Mouse (Mus musculus): ENCODE measurements at regions not wholly inside any gene's neighbourhood (a gene's known extent, or its start where the extent isn't known, plus 50 kb on each side); places are given as distances from the start of the nearest gene placed in this dataset.

DNA sequence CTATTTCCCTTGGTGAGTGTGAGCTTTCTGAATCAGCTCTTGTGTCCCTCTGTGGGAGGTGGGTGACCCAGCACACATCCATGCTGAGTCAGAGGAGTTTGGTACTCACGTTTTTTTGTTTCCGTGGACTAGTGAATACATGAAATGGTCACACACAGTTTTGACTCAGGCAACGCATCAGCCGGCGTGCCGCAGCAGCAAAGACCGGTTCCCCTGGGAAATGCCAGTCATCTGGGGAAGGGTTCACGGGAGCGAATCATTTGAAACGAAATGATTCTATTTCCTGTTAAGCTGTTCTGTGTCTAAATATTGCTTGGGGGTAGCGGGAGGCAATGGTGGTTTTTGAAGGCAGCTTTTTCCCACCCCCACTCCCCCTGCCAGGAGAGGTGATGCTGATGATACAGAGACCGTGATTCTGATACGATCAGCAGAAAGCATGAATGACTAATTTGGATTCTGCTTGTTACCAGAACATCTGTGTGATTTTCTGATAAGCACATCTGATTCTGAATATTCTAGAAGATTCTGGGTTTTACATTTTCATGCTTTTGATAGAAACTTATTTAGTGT lies 223.5 kb downstream of the Klf5 start:
- no peak for DNase-seq (ENCODE audit: low read depth, low spot score)

GRCm38 (mm10) chr14:99535781-99536180 lies 237.3 kb downstream of the Klf5 start:
- no peak for DNase-seq (ENCODE audit: low read depth, low spot score)

DNA sequence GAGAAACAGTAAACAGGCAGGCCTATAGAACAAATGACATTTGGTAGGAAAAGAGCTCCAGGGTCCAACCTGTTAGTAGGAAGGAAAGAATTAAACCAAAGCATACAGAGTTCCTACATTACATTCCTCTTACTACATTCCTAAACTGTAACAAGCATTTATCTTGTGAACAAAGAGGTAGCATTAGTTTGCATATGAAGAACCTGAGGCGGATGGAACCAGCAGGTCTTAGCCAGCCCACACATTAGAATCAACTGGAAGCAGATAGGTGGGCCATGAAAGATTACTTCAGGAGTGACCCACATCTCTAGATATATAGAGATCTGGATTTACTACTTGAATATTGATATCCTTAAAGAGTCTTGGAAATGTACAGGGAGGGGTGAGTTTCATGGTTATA lies 238.8 kb downstream of the Klf5 start:
- peak; percentile 70 for DNase-seq (ENCODE audit: low read depth, low spot score)

GRCm38 (mm10) chr14:99541716-99542115 lies 243.2 kb downstream of the Klf5 start:
- DNase-seq (ENCODE audit: low read depth, low spot score): no peak

DNA sequence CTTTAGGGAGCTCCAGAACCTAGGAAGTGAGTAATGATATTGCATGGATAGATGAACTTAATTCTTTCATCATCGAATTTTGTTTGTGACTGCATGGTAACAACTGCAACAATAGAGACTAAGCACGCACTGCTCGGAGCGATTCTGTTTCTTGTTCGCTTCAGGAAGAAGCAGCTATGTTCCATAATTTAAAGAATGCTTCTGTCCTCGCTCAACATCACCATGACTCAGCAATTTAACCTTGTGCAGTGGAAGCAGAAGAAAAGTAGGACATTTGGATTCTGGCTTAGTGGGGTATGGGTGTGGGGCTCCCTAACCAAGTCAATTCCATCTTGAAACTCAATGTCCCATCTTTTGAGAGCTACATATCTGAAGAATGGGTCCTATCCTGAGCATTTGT lies 249.4 kb downstream of the Klf5 start:
- DNase-seq (ENCODE audit: low read depth, low spot score): no peak

DNA sequence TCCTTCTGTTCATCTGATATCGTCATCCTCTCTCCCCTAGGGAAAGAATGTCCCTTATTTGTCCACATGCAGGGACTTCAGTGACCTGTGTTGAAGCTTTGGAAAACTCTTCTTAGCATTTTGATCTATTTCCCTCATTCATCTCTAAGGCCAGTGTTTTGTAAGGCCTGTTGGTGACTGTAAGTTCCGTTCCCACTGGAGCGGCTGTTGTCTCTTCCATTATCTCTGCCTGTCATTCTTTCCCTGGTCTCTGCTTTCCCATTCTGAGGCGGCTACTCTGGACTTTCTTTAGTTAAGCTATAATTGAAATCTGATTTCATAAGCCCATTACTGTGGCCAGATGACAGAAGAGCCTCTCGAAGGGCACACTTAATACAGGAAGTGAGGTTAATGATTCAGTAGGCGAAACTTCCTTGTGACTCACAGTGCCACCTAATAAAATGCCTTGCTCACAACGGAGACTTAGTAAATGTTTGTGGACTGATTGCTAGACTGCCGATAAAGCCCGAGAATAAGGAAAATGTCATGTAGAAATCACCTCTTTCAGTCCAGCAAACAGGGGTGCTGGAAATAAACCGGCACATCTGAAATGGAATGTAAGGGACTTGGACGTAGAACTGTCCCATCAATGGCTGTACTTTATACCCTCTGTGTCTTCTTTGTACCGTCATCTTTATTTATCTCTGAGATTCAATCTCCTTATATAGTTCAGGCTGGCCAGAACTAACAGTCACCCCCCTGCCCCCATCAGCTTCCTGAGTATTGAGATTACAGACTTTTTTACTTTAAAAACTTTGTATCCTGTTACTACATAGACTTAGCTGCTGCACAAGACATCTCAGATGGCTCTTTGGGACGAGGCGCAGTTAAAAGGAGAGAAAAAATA lies 250.1 kb downstream of the Klf5 start:
- no peak for DNase-seq (ENCODE audit: low read depth, low spot score)

GRCm38 (mm10) chr14:99564024-99564423 lies 265.5 kb downstream of the Klf5 start:
- DNase-seq (ENCODE audit: low read depth, low spot score): no peak

DNA sequence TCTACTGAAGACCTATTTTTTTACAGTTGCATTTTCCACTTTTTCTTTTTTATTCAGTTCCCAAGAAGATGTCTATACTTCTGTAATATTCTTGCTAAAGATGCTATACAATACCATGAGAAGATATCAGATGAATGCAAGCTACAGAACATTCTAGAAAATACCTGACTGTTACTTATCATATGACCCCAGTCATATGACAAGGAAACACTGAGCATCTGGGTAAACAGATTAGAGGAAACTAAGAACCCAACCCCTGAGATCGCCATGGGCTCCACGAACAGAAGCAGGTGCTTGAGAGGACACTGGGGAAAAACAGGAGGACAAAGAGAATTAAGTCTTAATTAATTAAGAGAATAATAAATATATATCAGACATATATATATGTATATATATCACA lies 275.7 kb downstream of the Klf5 start:
- DNase-seq (ENCODE audit: low read depth, low spot score): no peak

DNA sequence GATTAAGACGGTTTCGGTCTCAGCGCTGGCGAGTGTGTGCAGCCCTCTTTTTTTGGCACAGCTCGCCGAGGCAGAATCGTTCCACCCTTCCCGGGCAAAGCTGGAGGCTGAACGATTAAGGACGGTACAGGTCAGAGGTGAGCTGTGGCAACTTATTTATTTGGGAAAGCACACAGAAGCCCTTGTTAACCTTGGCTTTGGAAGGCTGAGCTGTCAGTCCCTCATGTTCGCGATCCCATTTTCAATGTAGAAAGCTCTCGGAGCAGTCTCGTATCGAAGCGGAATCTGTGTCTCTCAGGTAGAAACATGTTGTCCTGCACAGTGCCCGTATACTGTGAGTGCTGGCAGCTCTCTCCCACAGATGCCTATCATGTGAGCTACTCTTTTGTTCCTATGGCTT lies 280.2 kb downstream of the Klf5 start:
- DNase-seq (ENCODE audit: low read depth, low spot score): no peak

DNA sequence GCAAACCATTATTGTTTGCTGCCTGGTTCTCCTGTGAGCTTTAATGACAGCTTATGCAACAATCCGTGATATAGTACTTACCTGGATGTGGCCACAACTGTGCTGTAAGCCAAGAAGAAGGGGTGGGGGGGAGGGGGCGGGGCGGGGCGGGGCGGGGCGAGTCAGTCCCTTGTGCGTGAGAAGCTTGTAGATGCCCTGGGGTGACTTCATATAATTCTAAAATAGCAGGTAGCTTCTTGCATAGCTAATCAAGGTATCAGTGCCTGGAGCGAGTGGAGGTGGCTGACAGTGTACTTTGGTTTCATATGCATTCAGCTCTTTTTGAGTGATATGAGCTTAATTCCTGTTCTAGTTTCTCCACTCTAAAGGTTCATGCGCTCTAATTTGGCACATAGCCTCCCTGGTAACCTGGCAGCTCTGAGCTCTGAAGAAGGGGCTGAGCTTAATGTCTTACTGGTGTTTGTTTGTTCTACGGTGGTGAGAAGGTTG lies 280.8 kb downstream of the Klf5 start:
- DNase-seq (ENCODE audit: low read depth, low spot score): no peak

DNA sequence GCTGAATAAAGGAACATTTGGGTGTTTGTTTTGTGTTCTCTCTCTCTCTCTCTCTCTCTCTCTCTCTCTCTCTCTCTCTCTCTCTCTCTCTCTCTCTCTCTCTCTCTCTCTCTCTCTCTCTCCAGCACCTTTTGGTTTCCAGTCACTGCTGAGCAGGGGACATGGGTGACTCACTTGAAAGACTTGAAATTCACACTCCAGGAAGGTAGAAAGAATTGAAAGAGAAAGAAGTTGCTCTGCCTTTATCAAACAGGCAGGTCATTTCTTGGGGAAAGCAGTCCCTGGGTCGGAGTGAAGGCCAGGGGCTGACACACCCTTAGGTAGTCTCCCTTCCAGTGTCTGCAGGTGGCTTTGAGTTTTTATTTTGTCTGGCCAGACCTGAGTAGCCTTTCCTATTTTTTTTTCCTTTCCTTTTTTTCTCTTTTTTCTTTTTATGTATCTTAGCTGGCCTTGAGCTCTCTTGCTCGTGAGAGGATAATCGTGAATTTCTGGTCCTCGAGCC lies 281.3 kb downstream of the Klf5 start:
- no peak for DNase-seq (ENCODE audit: low read depth, low spot score)

DNA sequence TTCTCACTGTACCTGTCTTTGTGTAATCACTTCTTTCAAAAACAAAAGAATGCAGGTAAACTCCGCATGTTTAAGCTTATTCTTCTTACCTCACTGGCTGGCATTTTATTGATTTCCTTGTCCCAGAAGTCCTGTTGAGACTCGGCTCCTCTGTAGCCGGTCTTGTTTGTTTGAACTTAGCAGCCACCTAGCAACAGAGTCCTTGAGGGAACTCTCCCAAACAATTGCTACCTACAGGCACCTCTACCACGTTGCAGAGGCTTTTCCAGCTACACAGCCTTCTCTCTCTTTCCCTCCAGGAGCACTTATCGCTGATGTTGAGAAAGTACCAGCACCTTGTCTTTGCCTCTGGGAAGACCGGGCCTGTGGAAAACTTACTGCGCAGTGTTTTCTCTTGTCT lies 285.7 kb downstream of the Klf5 start:
- DNase-seq (ENCODE audit: low read depth, low spot score): no peak

DNA sequence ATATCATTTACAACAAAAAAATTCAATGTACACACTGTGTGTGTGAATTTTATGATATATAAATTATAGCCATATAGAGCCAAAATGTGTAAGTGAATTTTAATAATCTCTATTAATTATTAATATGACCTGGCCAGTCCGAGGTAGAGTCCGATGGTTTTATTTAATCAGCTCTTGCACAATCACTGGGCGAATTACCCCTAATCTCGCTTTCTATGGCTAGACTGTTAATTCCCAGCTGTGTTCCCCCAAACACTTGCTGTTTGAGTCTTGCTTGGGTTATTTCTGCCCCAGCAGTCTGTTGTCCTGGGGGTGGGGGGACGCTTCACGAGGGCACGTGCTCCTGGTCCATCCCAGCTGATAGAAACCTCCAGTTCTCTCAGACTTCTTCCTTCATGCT lies 287.5 kb downstream of the Klf5 start:
- no peak for DNase-seq (ENCODE audit: low read depth, low spot score)

- no peak for DNase-seq (ENCODE audit: low read depth, low spot score)
These were observed 292.5 kb downstream of the Klf5 start for GRCm38 (mm10) chr14:99590854-99591470.

DNA sequence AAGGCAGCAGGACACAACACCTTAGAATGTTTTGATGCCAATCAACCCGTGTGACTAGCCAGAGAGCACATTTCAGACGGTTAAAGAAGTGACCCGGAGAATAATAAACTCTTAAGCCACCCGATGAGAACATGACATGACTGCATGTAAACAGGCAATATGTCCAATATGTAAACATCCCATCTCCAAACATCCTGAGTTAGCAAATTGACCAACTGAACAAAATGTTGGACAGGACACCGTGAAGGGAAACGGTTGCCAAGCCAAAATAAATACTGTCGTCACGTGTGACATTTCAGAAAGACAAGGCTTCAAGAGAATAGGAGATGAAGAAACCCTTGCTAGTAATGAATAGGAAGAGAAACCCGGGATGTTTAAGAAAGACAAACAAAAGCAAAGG lies 294.4 kb downstream of the Klf5 start:
- no peak for DNase-seq (ENCODE audit: low read depth, low spot score)

GRCm38 (mm10) chr14:99593864-99594263 lies 295.4 kb downstream of the Klf5 start:
- DNase-seq (ENCODE audit: low read depth, low spot score): no peak

DNA sequence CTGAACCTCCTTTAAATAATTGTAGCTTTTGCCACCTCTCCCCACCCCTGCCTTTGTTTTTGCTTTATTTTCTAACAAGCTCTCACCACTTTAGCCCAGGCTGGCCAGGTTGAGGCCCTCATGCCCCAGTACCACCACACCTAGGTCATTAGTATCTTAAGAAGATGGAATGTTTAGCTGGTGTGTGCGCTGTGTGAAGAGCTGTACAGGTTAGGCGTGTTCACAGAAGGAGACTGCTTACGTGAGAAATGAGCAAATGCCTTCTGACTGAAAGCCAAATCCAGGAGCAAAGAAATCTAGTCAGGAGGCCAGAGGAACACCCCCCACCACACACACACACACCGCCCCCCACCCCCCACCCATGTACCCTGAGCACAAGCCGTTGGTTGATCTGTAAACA lies 303.4 kb downstream of the Klf5 start:
- DNase-seq (ENCODE audit: low read depth, low spot score): no peak

- DNase-seq (ENCODE audit: low read depth, low spot score): no peak
These were observed 304.8 kb downstream of the Klf5 start for GRCm38 (mm10) chr14:99603257-99603656.

DNA sequence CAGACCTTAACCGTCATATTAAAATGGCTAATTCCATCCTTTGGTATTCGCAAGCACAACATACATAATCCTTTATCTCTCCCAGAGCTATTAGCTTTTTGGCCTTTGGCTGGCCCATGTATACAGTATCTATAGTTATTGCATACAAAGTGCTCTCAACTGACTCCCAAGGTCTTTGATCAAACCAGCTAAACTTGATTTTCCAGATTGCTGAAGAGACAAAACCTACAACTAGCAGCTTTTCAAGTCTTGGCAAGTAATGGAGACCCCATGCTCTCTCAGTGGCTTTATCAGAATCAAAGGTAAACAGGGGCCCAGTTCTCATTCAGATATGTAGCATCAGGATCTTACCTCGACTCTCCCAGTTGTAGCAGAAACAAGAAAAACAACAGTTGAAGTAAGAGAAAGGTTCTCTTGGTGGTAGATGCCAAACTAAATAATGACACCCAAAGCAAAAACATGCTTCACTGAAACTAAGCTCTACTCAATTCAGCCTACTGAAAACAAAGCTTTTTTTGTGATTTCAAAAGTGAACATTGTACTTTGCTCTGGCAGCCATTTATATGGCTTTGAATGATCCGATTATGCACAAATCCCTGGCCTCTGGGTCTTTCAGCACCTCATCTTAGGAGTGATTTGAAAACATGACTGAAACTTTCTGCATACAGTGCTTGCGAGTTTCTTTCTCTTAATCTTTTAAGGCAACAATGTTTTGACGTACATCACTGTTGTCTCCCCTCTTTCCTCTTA lies 307.0 kb downstream of the Klf5 start:
- DNase-seq (ENCODE audit: low read depth, low spot score): no peak

GRCm38 (mm10) chr14:99609003-99609402 lies 310.5 kb downstream of the Klf5 start:
- DNase-seq (ENCODE audit: low read depth, low spot score): no peak

- DNase-seq (ENCODE audit: low read depth, low spot score): no peak
These were observed 312.9 kb downstream of the Klf5 start for GRCm38 (mm10) chr14:99611435-99611834.

GRCm38 (mm10) chr14:99612114-99612513 lies 313.6 kb downstream of the Klf5 start:
- DNase-seq (ENCODE audit: low read depth, low spot score): no peak
